Mouse (Mus musculus) stomach, embryonic 15.5 days (tissue): ENCODE results near the gene Tcp11x2. TPM values are rescaled to one million over a fixed set of nuclear protein-coding genes. Genes with fewer than 3 reads are reported as not detected.

ENCODE experiments used
- polyA plus RNA-seq: library from polyadenylated mRNA; unstranded; fragments of >200 nt; fragmentation: Nextera tagmentation; extraction: Ambion mirVana; gene quantifications from 2 replicates; pipeline ENCODE4 v1.2.1, GENCODE M21; 2015

Tcp11x2 gene
- polyA plus RNA-seq, 1 experiment from 2014 or later: not detected

Other genes starting within 250 kb of the Tcp11x2 start
- not detected in 2 replicates for gene AV320801, start 199.2 kb downstream of the Tcp11x2 start, polyA plus RNA-seq
- 0.19 TPM in 1 of 2 replicates, not detected in the other for gene Nxf7, start 95.0 kb downstream of the Tcp11x2 start, polyA plus RNA-seq
- not detected in 2 replicates for gene Prame, start 66.1 kb downstream of the Tcp11x2 start, polyA plus RNA-seq
- not detected in 2 replicates for gene Tmsb15a, start 31.5 kb upstream of the Tcp11x2 start, polyA plus RNA-seq
- 8.0 and 9.4 TPM in 2 replicates for gene Armcx5, start 48.9 kb upstream of the Tcp11x2 start, polyA plus RNA-seq
- 32.8 and 36.1 TPM in 2 replicates for gene Gprasp1, start 48.9 kb upstream of the Tcp11x2 start, polyA plus RNA-seq
- 41.6 and 43.3 TPM in 2 replicates for gene Bhlhb9, start 103.8 kb upstream of the Tcp11x2 start, polyA plus RNA-seq
- gene Gprasp2, start 145.2 kb upstream of the Tcp11x2 start, polyA plus RNA-seq: 22.4 and 24.8 TPM in 2 replicates